ENCODE assay signal across 21 mouse cellular contexts in genomic region chr7:144450661-144451060, GRCm38 (mm10).
"Had no signal": no experiment of that assay in that cellular context is flagged by ENCODE, and none has a peak within 500 bp of the region (broad histone marks: within the 10 kb centered on the region; RNA-seq: fewer than 3 reads in every experiment).

No protein-coding gene starts in this region.

- DNase-seq: kidney, postnatal 14 days; kidney, postnatal 4 days; liver; lung, adult 18-20 months; lung, postnatal 10 days; lung, postnatal 36 days; retina, postnatal 1 day; right cerebral cortex, postnatal 25 days; spleen, adult 18-20 months; thymus, postnatal 36 days had no signal

- H3K4me3 ChIP-seq: limb, embryonic 10.5 days; limb, embryonic 13.5 days; liver, embryonic 12.5 days; liver, embryonic 15.5 days; lung, embryonic 15.5 days; megakaryocyte, embryonic 14.5 days; midbrain, embryonic 10.5 days; midbrain, embryonic 13.5 days; myocyte; neural tube, embryonic 13.5 days; stomach, embryonic 15.5 days had no signal

- H3K27me3 ChIP-seq: limb, embryonic 13.5 days; liver, embryonic 12.5 days; liver, embryonic 15.5 days; lung, embryonic 15.5 days; midbrain, embryonic 13.5 days; neural tube, embryonic 13.5 days; stomach, embryonic 15.5 days had no signal

- H3K4me1 ChIP-seq: limb, embryonic 10.5 days; limb, embryonic 13.5 days; liver, embryonic 15.5 days; lung, embryonic 15.5 days; midbrain, embryonic 10.5 days; midbrain, embryonic 13.5 days; stomach, embryonic 15.5 days had no signal

- H3K27ac ChIP-seq: limb, embryonic 10.5 days; limb, embryonic 13.5 days; liver, embryonic 12.5 days; liver, embryonic 15.5 days; lung, embryonic 15.5 days; midbrain, embryonic 10.5 days; midbrain, embryonic 13.5 days; stomach, embryonic 15.5 days had no signal
